Mouse (Mus musculus): ENCODE data around the gene Ehf.

DNA sequence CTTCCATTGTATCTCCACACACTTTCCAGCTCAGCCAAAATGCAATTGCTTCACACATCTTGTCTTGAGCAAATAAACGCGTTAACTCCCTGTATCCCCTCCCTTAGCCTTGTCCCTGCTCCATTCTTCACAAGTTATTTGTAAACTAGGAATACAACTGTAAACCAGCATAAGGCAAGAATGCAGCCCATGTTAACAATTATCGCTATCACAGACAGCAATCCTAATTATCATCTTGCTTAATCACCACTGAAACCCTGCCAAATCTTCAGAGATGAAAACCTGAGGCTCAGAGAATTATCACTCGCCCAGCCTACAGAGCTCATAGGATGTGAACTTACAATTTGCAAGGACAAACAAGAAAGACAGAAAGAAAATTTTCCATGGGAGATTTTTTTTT, 84.8 kb downstream of the Ehf start:
- TF ChIP-seq CTCF (IDR thresholded peaks at IDR 0.05; ENCODE audit: borderline replicate concordance, insufficient read depth, low read length) (no peak), POLR2A (IDR thresholded peaks at IDR 0.05; ENCODE audit: low read depth, low read length) (no peak)
